Mouse (Mus musculus) hematopoietic stem cell, adult 5-6 weeks (primary cell): ENCODE measurements around the gene Sgo2a. TPM values are rescaled to one million over a fixed set of nuclear protein-coding genes. Genes with fewer than 3 reads are reported as not detected.
"Not testable (repeated sequence)": the region's sequence is repeated elsewhere in the genome, so short reads cannot be mapped to it uniquely, and the experiment has no call there.

Experiments
- ATAC-seq, 2 experiments: fragments of 125-278 bp in 1 of 2; replicated peaks in 1 of 2; 2 replicates each; pipeline ENCODE4 v1.8.0; 2016 to 2017; ENCODE audit warnings: inconsistent platforms in 2 of 2, mild to moderate bottlenecking in 2 of 2, moderate number of reproducible peaks in 2 of 2, low read depth in 1 of 2, moderate TSS enrichment in 1 of 2; ENCODE audit not compliant: low FRiP score in 2 of 2, poor library complexity in 2 of 2, severe bottlenecking in 2 of 2, insufficient read depth in 1 of 2, low TSS enrichment in 1 of 2
- total RNA-seq: library from RNA; stranded (forward); fragments of 172-1452, 232-1000 nt; gene quantifications from 2 replicates; pipeline ENCODE4 v1.2.3, GENCODE M21; 2017

Gene Sgo2a
- 19.0 and 20.4 TPM in 2 replicates for total RNA-seq

DNA sequence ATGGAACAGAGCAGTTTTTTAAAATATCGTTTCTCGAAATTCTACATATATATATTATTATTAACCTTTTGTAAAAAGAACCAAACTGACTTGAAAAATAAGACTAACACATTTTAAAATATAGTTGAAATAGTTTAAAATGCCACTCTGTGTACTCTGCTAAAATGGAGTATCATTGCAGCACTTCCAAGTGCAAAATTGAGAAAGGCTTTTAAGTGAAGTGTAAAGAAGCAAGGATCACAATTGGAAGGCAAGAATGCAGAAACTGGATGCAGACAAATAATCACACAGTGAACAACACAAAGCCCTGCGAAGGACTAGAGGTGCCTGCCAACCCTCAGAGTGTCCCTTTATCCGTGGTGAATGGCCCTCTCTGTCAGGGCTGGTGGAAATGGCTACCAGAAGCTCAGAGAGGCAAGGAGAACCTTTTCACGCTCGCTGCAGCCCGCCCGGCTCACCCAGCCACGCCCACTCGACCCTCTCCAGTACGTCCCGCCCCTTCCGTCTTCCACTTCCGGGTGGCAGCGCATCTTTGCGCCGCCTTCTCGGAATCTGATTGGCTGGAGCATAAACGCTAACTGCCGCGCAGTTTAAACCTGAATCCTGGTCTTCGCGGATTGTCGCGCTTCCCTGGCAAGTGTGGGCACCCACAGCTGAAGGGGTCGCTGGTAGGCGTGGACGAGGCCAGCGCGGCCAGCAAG, at the start of gene Sgo2a:
TSS of gene Sgo2a (plus strand) at position 540 of the 701 bp plus-strand sequence.
- peak; percentile 99 to 100 for ATAC-seq

GRCm38 (mm10) chr1:57947552-57948347, 48.0 kb upstream of the Sgo2a start:
- ATAC-seq: no peak

DNA sequence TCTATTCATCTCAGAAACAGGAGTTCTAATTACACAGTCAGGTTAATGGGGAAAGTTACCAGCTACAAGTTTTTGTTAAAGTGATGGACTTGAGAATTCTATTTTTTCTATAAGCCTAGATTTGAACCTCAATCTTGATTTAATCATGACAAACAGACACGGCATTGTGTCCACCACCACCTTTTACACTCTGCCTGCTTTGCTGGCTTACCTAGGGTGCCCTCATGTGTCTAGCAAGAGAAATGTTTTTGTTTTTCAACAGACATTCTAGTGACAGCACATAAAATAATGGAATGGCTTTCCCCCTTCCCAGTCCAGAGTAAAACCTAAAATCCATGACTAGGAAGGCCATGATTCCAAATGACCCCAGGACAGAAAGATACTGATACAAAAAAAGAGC, 46.6 kb upstream of the Sgo2a start:
- ATAC-seq: no peak

DNA sequence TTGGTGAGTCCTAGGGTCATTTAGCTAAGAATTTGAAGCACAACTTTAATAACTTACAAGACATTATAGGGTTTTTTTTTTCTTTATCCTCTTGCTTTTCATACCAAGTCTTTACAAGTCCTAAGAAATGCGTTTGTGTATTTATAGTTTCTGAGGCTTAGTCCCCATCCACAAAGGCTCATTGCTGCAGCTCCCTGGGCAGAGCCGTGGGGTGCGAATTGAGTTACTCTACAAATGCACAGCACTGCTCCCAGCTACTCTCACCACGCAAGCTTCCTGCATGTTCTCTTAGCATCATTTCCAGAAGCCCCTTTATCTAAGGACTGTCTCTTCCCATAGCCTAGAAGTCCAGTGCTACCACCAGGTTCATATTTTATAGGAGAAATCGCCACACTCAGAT, 46.1 kb upstream of the Sgo2a start:
- no peak for ATAC-seq

- no peak for ATAC-seq
Measured at GRCm38 (mm10) chr1:57952509-57952908, 43.3 kb upstream of the Sgo2a start.

GRCm38 (mm10) chr1:57953586-57954375, 42.0 kb upstream of the Sgo2a start:
- ATAC-seq: no peak

- ATAC-seq: no peak
Measured at GRCm38 (mm10) chr1:57954376-57954765, 41.4 kb upstream of the Sgo2a start.

DNA sequence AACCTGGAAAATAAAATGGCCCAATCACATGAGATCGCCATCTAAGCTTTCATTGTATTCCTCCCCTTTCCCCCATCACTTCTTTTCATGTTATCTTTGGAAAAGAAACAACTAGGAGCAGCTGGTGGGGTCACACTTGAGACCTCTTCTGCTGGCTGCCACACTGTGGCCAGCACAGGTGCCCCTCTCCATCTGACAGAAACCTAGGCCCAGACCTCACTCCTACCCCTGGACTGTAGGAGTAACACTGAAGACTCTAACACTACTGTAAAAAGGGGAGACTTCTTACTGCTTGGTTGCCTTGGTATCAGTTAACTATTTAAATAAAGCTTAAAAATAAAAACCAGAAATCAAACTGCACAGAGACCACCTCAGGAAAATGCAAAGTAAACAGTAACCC, 40.0 kb upstream of the Sgo2a start:
- ATAC-seq: no peak

DNA sequence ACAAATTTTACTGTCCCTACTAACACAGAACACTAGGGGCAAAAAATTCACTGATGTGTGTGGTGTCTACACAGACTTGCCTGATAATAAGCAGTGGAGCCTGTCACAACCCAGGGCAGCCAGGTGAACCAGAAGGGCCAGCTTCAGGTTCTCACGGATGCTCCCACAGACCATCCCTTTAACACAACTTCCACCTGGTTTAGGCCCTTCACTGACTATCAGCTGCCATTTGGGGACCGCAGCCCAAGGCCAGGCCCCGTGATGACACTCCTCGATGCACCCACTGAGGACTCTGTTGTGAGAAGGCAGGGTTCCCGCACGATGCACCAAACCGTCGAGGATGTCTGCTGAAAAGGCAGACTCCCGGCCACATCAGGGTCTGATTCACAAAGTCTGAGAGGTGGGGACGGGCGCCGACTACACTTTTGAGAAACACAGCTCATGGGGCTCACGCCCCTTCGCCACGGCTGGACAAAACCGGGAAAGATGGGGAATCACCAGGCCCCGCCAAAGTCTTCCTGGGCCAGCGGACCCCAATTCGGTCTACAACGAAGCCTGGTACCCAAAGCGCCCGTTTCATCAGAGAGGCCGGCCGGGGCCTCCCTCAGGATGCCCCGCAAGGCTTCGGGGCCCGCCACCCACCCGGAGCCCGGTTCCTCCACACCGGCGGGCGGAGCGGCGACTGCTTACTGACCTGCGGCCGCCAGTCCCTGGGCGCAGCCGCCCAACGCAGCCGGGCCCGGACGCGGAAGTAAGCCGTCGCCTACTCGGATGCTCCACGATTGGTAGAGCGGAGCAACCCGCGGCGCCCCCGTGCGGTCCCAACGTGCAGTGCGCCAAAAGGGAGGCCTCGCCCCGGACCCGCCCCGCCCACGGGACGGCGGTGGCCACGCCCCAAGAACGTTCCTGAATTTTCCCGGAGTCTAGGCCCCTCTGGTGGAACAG, 26.2 kb upstream of the Sgo2a start:
- peak; percentile 97 to 99 for ATAC-seq

GRCm38 (mm10) chr1:57971588-57971987, 24.2 kb upstream of the Sgo2a start:
- ATAC-seq: no peak

DNA sequence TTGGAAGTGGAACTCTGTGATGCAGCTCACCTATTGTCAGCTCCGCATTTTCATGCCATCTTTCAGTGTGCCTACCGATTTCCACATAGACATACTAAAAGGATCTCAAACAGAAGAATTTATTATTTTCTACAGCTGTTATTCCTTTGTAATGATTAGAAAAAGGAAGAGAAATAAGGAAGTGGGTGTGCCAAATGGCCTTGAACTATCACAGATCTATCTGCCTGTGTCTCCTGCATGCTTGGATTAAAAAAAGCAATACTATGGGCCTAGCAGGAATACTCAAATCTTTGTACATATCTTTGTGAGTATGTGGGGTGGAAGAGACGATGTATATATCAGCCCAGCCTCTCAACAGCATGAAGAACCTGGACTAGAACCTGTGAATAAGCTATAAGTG, 18.9 kb upstream of the Sgo2a start:
- ATAC-seq: no peak

DNA sequence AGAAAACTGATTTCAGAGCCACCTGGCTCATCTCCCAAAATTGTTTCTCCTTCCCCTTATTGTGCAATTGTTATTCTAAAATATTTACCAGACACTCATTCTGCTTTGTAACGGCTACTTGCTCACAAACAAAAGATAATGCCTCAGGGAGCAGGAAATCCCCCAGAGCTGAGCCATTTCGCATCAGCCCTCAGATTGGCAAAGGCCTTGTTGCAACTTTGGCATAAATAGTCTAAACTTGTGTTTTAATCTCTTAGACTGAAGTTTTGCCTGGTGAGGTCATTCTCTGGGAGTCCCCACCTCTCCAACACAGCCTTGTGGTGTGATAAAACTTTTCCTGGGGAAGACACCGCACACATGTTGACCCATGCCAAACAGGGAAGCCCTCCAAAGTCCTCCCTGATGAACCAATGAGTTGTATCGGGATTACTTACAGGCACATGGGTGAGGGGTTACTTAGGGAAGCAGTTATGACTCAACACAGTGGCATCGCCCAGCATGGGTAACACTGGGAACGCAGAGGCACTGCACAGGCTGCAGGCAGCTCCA, 6.6 kb upstream of the Sgo2a start:
- no peak for ATAC-seq

- ATAC-seq: no peak
Measured at GRCm38 (mm10) chr1:57991277-57991676, 4.5 kb upstream of the Sgo2a start.

GRCm38 (mm10) chr1:57996133-57996615, 403 bp downstream of the Sgo2a start:
- peak in 1 of 2 experiments; percentile 14; a peak in 1 of 4 replicates for ATAC-seq

- no peak for ATAC-seq
Measured at GRCm38 (mm10) chr1:57998146-57998545, 2.4 kb downstream of the Sgo2a start.

DNA sequence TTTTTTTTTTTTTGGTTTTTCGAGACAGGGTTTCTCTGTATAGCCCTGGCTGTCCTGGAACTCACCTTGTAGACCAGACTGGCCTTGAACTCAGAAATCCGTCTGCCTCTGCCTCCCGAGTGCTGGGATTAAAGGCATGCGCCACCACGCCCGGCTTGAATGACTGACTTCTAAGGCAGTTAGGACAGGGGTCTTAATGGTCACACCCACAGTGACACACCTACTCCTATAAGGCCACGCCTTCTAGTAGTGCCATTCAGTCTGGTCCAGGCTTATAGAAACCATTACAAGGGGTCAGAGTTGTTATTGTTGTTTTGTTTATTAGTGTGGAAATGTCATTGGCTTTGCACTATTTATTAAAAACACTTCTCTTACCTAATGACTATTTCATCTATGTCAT, 10.6 kb downstream of the Sgo2a start:
- ATAC-seq: not testable (repeated sequence)

DNA sequence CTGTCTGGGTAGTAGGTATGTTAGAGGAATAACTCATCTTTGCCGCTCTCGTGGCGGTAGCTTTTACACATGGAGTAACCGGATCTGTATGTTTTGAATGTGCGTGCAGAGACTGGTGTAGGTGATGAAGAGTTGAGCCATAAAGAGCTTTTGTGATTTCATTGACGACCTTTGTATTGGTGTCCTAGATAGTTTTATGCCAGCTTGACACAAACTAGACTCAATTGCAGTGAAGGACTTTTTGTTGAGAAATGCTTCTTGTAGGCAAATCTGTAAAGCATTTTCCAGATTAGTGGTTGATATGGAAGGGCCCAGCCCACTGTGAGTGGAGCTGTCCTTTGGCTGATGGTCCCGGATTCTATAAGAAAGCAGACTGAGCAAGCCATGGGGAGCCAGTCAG, 23.1 kb downstream of the Sgo2a start, which contains the start of gene Kctd18:
TSS of gene Kctd18 (minus strand) at position 101 of the 400 bp plus-strand sequence.
- ATAC-seq: no peak
